Mouse (Mus musculus): ENCODE measurements around the gene Mettl21a. TPM values are rescaled to one million over a fixed set of nuclear protein-coding genes. Genes with fewer than 3 reads are reported as not detected.

Gene Mettl21a
- polyA plus RNA-seq, 1 experiment from 2014 or later, result 20.4 TPM

DNA sequence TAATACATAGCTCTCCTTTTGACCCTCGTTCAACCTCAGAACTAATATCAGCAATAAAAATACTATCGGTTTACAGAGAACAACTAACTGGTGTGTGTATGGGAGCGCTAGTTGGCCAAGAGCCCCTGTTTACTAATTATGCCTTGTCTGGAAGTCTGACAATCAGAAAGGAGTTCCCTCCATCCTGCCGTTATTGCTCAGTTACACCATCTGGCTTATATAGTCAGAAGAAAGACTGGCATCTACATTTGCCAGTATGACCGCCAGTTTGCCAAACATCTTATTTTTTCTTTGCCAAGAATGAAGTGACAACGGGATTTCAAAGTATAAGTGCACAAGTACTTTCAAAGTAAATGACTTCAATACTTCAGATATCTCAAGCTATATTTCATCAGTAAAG, 24.0 kb upstream of the Mettl21a start:
- 90% methylated on average over 6 of the region's 6 CpGs for WGBS
- no peak overlapping the region for H3K4me3 ChIP-seq (ENCODE audit: low read length)
- no peak for ATAC-seq (ENCODE audit: low FRiP score, low TSS enrichment)

GRCm38 (mm10) chr1:64639279-64639678, 22.2 kb upstream of the Mettl21a start:
- 93% methylated on average over 6 of the region's 6 CpGs for WGBS
- ATAC-seq (ENCODE audit: low FRiP score, low TSS enrichment), result no peak
- no peaks in the 10 kb centered on the region for H3K36me3 ChIP-seq (ENCODE audit: control insufficient read depth, insufficient read depth, low read length)
- no peaks in the 10 kb centered on the region for H3K9me3 ChIP-seq (ENCODE audit: control insufficient read depth, low read length)
- H3K4me3 ChIP-seq (ENCODE audit: low read length), result no peak overlapping the region
- no peak overlapping the region for H3K4me2 ChIP-seq (replicated peaks; ENCODE audit: low read depth, low read length)
- no peaks in the 10 kb centered on the region for H3K4me1 ChIP-seq (ENCODE audit: control insufficient read depth, insufficient read depth, low read length)
- H3K27me3 ChIP-seq (ENCODE audit: control insufficient read depth, insufficient read depth, low read length), result no peaks in the 10 kb centered on the region
- no peak overlapping the region for H3K27ac ChIP-seq (ENCODE audit: low read depth, low read length)
- H3K9ac ChIP-seq (ENCODE audit: low read depth, low read length), result no peak overlapping the region

More for the DNA sequence above, 24.0 kb upstream of the Mettl21a start:
- no peak overlapping the region for H3K27ac ChIP-seq (ENCODE audit: low read depth, low read length)
- H3K4me1 ChIP-seq (ENCODE audit: control insufficient read depth, insufficient read depth, low read length), result no peaks in the 10 kb centered on the region
- no peaks in the 10 kb centered on the region for H3K27me3 ChIP-seq (ENCODE audit: control insufficient read depth, insufficient read depth, low read length)
- no peaks in the 10 kb centered on the region for H3K36me3 ChIP-seq (ENCODE audit: control insufficient read depth, insufficient read depth, low read length)
- H3K9ac ChIP-seq (ENCODE audit: low read depth, low read length), result no peak overlapping the region
- H3K4me2 ChIP-seq (replicated peaks; ENCODE audit: low read depth, low read length), result no peak overlapping the region
- H3K9me3 ChIP-seq (ENCODE audit: control insufficient read depth, low read length), result no peaks in the 10 kb centered on the region

- Histone ChIP-seq H3K9ac (ENCODE audit: low read depth, low read length) (no peak overlapping the region), H3K9me3 (ENCODE audit: control insufficient read depth, low read length) (no peaks in the 10 kb centered on the region), H3K27ac (ENCODE audit: low read depth, low read length) (no peak overlapping the region), H3K36me3 (ENCODE audit: control insufficient read depth, insufficient read depth, low read length) (no peaks in the 10 kb centered on the region), H3K27me3 (ENCODE audit: control insufficient read depth, insufficient read depth, low read length) (no peaks in the 10 kb centered on the region), H3K4me2 (replicated peaks; ENCODE audit: low read depth, low read length) (no peak overlapping the region), H3K4me1 (ENCODE audit: control insufficient read depth, insufficient read depth, low read length) (no peaks in the 10 kb centered on the region), H3K4me3 (ENCODE audit: low read length) (no peak overlapping the region)
- WGBS, result 41% methylated on average over 2 of the region's 2 CpGs
- ATAC-seq (ENCODE audit: low FRiP score, low TSS enrichment), result no peak
Measured at GRCm38 (mm10) chr1:64635624-64636023, 18.6 kb upstream of the Mettl21a start.

DNA sequence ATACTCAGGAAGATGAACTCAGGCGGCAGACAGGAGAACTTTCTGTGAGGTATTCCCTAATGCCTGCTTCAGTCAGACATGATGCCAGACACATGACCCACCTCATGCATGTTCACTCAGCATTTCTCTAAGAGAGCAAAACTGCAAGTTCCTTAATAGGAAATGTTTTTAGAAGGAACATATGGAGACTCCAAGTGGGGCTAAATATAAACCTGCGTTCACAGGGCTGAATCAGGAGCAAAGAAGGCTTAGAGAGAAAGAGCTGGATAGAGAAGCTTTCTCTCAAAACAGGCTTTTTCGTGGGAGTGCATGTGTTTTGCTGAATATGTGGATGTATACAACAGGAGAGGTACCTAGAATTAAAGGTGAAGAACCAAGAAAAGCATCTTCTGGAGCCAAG, 16.2 kb upstream of the Mettl21a start:
- WGBS, result 76% methylated on average over 3 of the region's 3 CpGs
- no peaks in the 10 kb centered on the region for H3K36me3 ChIP-seq (ENCODE audit: control insufficient read depth, insufficient read depth, low read length)
- ATAC-seq (ENCODE audit: low FRiP score, low TSS enrichment), result no peak

GRCm38 (mm10) chr1:64631526-64631925, 14.5 kb upstream of the Mettl21a start:
- Histone ChIP-seq H3K27ac (ENCODE audit: low read depth, low read length) (no peak overlapping the region), H3K9ac (ENCODE audit: low read depth, low read length) (no peak overlapping the region), H3K36me3 (ENCODE audit: control insufficient read depth, insufficient read depth, low read length) (no peaks in the 10 kb centered on the region), H3K4me3 (ENCODE audit: low read length) (no peak overlapping the region), H3K4me1 (ENCODE audit: control insufficient read depth, insufficient read depth, low read length) (no peaks in the 10 kb centered on the region), H3K27me3 (ENCODE audit: control insufficient read depth, insufficient read depth, low read length) (no peaks in the 10 kb centered on the region), H3K9me3 (ENCODE audit: control insufficient read depth, low read length) (no peaks in the 10 kb centered on the region), H3K4me2 (replicated peaks; ENCODE audit: low read depth, low read length) (no peak overlapping the region)
- ATAC-seq (ENCODE audit: low FRiP score, low TSS enrichment), result no peak
- 77% methylated on average over 5 of the region's 5 CpGs for WGBS

More for the DNA sequence above, 16.2 kb upstream of the Mettl21a start:
- Histone ChIP-seq H3K4me2 (replicated peaks; ENCODE audit: low read depth, low read length) (no peak overlapping the region), H3K27me3 (ENCODE audit: control insufficient read depth, insufficient read depth, low read length) (no peaks in the 10 kb centered on the region), H3K4me3 (ENCODE audit: low read length) (no peak overlapping the region), H3K4me1 (ENCODE audit: control insufficient read depth, insufficient read depth, low read length) (no peaks in the 10 kb centered on the region), H3K9me3 (ENCODE audit: control insufficient read depth, low read length) (no peaks in the 10 kb centered on the region), H3K27ac (ENCODE audit: low read depth, low read length) (no peak overlapping the region), H3K9ac (ENCODE audit: low read depth, low read length) (no peak overlapping the region)

GRCm38 (mm10) chr1:64625214-64625613, 8.2 kb upstream of the Mettl21a start:
- Histone ChIP-seq H3K9me3 (ENCODE audit: control insufficient read depth, low read length) (no peaks in the 10 kb centered on the region), H3K4me1 (ENCODE audit: control insufficient read depth, insufficient read depth, low read length) (0 out of 2 replicates have a peak, but pooled peaks cover 8% of the 10 kb centered on the region), H3K27ac (ENCODE audit: low read depth, low read length) (no peak overlapping the region), H3K36me3 (ENCODE audit: control insufficient read depth, insufficient read depth, low read length) (no peaks in the 10 kb centered on the region), H3K4me2 (replicated peaks; ENCODE audit: low read depth, low read length) (no peak overlapping the region), H3K27me3 (ENCODE audit: control insufficient read depth, insufficient read depth, low read length) (no peaks in the 10 kb centered on the region), H3K9ac (ENCODE audit: low read depth, low read length) (no peak overlapping the region), H3K4me3 (ENCODE audit: low read length) (no peak overlapping the region)
- ATAC-seq (ENCODE audit: low FRiP score, low TSS enrichment), result no peak

DNA sequence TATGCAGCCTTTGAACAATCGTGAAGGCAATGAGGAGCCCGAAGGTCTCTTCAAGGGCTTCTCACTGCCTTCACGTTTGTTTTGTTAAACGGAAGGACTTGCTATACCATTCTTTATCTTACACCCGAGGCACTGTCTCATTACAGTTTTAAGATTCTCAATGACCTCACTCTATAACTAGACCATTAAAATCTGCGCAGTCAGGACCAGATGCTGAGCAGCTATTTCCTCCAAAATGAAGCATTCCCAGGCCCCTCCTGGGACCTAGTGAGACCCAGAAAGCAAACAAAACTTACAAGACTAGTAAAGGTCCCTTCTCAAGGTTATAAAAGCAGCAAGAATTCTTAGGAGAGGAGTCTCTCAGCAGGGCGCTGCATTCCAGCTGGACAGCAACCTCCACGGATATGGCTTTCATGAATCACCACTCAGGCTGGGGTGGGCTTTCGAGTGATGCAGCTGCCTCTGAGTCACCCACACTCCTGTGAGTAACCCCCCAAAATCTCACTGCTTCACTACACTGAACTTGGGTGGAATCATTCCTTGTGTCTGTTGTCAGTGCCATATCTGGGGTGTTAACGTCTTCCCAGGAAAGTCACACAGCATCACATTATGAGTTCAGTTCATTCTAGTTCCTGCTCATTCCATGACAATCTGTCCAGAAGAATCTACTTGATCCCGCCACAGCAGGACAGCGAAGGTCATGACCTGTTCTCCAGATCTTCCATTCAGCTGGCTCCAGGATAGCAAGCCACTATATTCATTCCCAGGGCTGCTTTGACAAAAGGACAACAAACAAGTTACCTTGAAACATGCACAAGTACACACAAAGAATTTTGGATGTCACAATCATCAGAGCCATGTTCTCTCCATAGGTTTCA, 6.8 kb upstream of the Mettl21a start:
- 0 out of 2 replicates have a peak, but pooled peaks cover 8% of the 10 kb centered on the region for H3K4me1 ChIP-seq (ENCODE audit: control insufficient read depth, insufficient read depth, low read length)

GRCm38 (mm10) chr1:64621116-64621515, 4.1 kb upstream of the Mettl21a start:
- Histone ChIP-seq H3K4me1 (ENCODE audit: control insufficient read depth, insufficient read depth, low read length) (peaks cover 16% of the 10 kb centered on the region), H3K4me3 (ENCODE audit: low read length) (no peak overlapping the region), H3K4me2 (replicated peaks; ENCODE audit: low read depth, low read length) (no peak overlapping the region), H3K9ac (ENCODE audit: low read depth, low read length) (no peak overlapping the region), H3K9me3 (ENCODE audit: control insufficient read depth, low read length) (no peaks in the 10 kb centered on the region), H3K27me3 (ENCODE audit: control insufficient read depth, insufficient read depth, low read length) (no peaks in the 10 kb centered on the region), H3K27ac (ENCODE audit: low read depth, low read length) (no peak overlapping the region), H3K36me3 (ENCODE audit: control insufficient read depth, insufficient read depth, low read length) (no peaks in the 10 kb centered on the region)
- 83% methylated on average over 5 of the region's 5 CpGs for WGBS
- ATAC-seq (ENCODE audit: low FRiP score, low TSS enrichment), result no peak

More for the DNA sequence above, 6.8 kb upstream of the Mettl21a start:
- 54% methylated on average over 12 of the region's 12 CpGs for WGBS
- no peak for ATAC-seq (ENCODE audit: low FRiP score, low TSS enrichment)
- H3K27ac ChIP-seq (ENCODE audit: low read depth, low read length), result no peak overlapping the region
- no peaks in the 10 kb centered on the region for H3K27me3 ChIP-seq (ENCODE audit: control insufficient read depth, insufficient read depth, low read length)
- no peaks in the 10 kb centered on the region for H3K36me3 ChIP-seq (ENCODE audit: control insufficient read depth, insufficient read depth, low read length)
- H3K9ac ChIP-seq (ENCODE audit: low read depth, low read length), result no peak overlapping the region
- H3K4me2 ChIP-seq (replicated peaks; ENCODE audit: low read depth, low read length), result no peak overlapping the region
- no peak overlapping the region for H3K4me3 ChIP-seq (ENCODE audit: low read length)
- H3K9me3 ChIP-seq (ENCODE audit: control insufficient read depth, low read length), result no peaks in the 10 kb centered on the region

DNA sequence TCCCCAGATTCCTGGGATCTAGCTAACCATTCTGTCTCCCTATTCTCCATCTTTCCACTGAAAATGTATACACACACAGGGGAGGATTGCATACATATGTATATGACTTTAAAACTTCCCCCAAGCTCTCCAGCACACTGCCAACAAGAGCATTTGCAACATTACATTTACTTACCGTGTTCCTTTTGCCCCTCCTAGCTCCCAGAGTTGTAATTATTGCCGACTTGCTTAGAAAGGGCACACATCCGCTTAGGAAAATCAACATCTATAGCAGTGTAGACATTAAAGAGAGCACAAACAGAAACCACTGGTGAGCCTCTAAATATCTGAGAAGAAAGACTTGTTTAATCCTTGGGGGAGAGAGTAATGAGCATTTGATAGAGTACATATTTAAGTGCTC, 1.2 kb upstream of the Mettl21a start:
- H3K4me1 ChIP-seq (ENCODE audit: control insufficient read depth, insufficient read depth, low read length), result peaks cover 14% of the 10 kb centered on the region
- whole genome bisulfite sequencing, result 58% methylated on average over 3 of the region's 3 CpGs
- peak overlapping the region; percentile 92; the same call in 1 of the 2 replicates for H3K9ac ChIP-seq (ENCODE audit: low read depth, low read length)
- no peak for ATAC-seq (ENCODE audit: low FRiP score, low TSS enrichment)
- no peaks in the 10 kb centered on the region for H3K9me3 ChIP-seq (ENCODE audit: control insufficient read depth, low read length)
- H3K4me3 ChIP-seq (ENCODE audit: low read length), result peak overlapping the region; percentile 83
- H3K4me2 ChIP-seq (replicated peaks; ENCODE audit: low read depth, low read length), result peak overlapping the region; percentile 78
- H3K27ac ChIP-seq (ENCODE audit: low read depth, low read length), result no peak overlapping the region
- H3K27me3 ChIP-seq (ENCODE audit: control insufficient read depth, insufficient read depth, low read length), result no peaks in the 10 kb centered on the region
- peaks cover 5% of the 10 kb centered on the region; the same call in 1 of the 2 replicates for H3K36me3 ChIP-seq (ENCODE audit: control insufficient read depth, insufficient read depth, low read length)

All from kidney, embryonic 14.5 days (tissue).